Mouse (Mus musculus): Measurements from ENCODE around the gene Paqr6.

GRCm38 (mm10) chr3:88412636-88413035, 48.3 kb downstream of the Paqr6 start:
- TF ChIP-seq CTCF (IDR thresholded peaks at IDR 0.05; ENCODE audit: extremely low read depth, insufficient read depth, insufficient read length, insufficient replicate concordance) (no peak), POLR2A (IDR thresholded peaks at IDR 0.05; ENCODE audit: low read depth, low read length) (no peak)
